In genomic region chr12:3783196-3783825, GRCm38 (mm10) we compare ENCODE assay signal across 11 mouse cellular contexts. TPM values are rescaled to one million over a fixed set of nuclear protein-coding genes. Genes with fewer than 3 reads are reported as not detected.
DNase-seq lines count a peak whose midpoint lies in the region; ATAC-seq lines count a peak whose summit lies in the region.
"Had no signal": no experiment of that assay in that cellular context is flagged by ENCODE, and none has a peak within 500 bp of the region (broad histone marks: within the 10 kb centered on the region; RNA-seq: fewer than 3 reads in every experiment).

No protein-coding gene starts in this region.

- WGBS in forebrain, embryonic 10.5 days = 65% methylated on average over 3 of the region's 3 CpGs
- WGBS in forebrain, embryonic 11.5 days = 55% methylated on average over 3 of the region's 3 CpGs
- 31% methylated on average over 3 of the region's 3 CpGs for WGBS in lung, embryonic 15.5 days
- 53% methylated on average over 3 of the region's 3 CpGs for whole genome bisulfite sequencing in limb, embryonic 13.5 days
- 38% methylated on average over 3 of the region's 3 CpGs for WGBS in stomach, embryonic 14.5 days

- no peak overlapping the region for H3K9ac ChIP-seq in forebrain, embryonic 11.5 days (ENCODE audit: low read length)
- no peak overlapping the region for H3K9ac ChIP-seq in lung, embryonic 15.5 days
- no peak overlapping the region; the same call in 1 of the 2 replicates for H3K9ac ChIP-seq in limb, embryonic 13.5 days
- H3K9ac ChIP-seq in stomach, embryonic 14.5 days (replicated peaks; ENCODE audit: low read depth, low read length) = no peak overlapping the region; the same call in 1 of the 2 replicates

- H3K4me2 ChIP-seq in forebrain, embryonic 11.5 days (ENCODE audit: low read depth, low read length, severe bottlenecking) = no peak overlapping the region
- no peak overlapping the region for H3K4me2 ChIP-seq in lung, embryonic 15.5 days
- no peak overlapping the region for H3K4me2 ChIP-seq in limb, embryonic 13.5 days (replicated peaks)
- no peak overlapping the region for H3K4me2 ChIP-seq in stomach, embryonic 14.5 days (replicated peaks; ENCODE audit: low read depth, low read length)

- no peak for ATAC-seq in forebrain, embryonic 11.5 days (replicated peaks; ENCODE audit: low FRiP score)
- no peak for ATAC-seq in lung, embryonic 15.5 days (ENCODE audit: borderline replicate concordance, extremely low read depth, low FRiP score, low TSS enrichment)
- no peak for ATAC-seq in limb, embryonic 13.5 days (ENCODE audit: low FRiP score, low read depth)
- no peak for ATAC-seq in stomach, embryonic 14.5 days (ENCODE audit: insufficient number of reproducible peaks, insufficient read depth, low FRiP score, low read depth)

- no peaks in the 10 kb centered on the region for H3K9me3 ChIP-seq in forebrain, embryonic 10.5 days
- H3K9me3 ChIP-seq in forebrain, embryonic 11.5 days (ENCODE audit: control insufficient read depth, low read length) = no peaks in the 10 kb centered on the region
- no peaks in the 10 kb centered on the region for H3K9me3 ChIP-seq in lung, embryonic 15.5 days
- no peaks in the 10 kb centered on the region for H3K9me3 ChIP-seq in limb, embryonic 13.5 days
- no peaks in the 10 kb centered on the region for H3K9me3 ChIP-seq in stomach, embryonic 14.5 days (ENCODE audit: control insufficient read depth, low read depth, low read length)

- H3K36me3 ChIP-seq in forebrain, embryonic 10.5 days (replicated peaks) = no peaks in the 10 kb centered on the region
- no peaks in the 10 kb centered on the region for H3K36me3 ChIP-seq in forebrain, embryonic 11.5 days (ENCODE audit: control insufficient read depth, insufficient read depth, low read length)
- H3K36me3 ChIP-seq in lung, embryonic 15.5 days = no peaks in the 10 kb centered on the region
- H3K36me3 ChIP-seq in limb, embryonic 13.5 days = no peaks in the 10 kb centered on the region
- H3K36me3 ChIP-seq in stomach, embryonic 14.5 days (ENCODE audit: control insufficient read depth, insufficient read depth, low read length) = no peaks in the 10 kb centered on the region

- peaks cover 11% of the 10 kb centered on the region; the same call in 1 of the 2 replicates for H3K27me3 ChIP-seq in forebrain, embryonic 10.5 days (ENCODE audit: poor library complexity, severe bottlenecking)
- H3K27me3 ChIP-seq in forebrain, embryonic 11.5 days (ENCODE audit: control insufficient read depth, insufficient read depth, low read length) = no peaks in the 10 kb centered on the region
- H3K27me3 ChIP-seq in lung, embryonic 15.5 days = no peaks in the 10 kb centered on the region
- no peaks in the 10 kb centered on the region for H3K27me3 ChIP-seq in limb, embryonic 13.5 days
- no peaks in the 10 kb centered on the region for H3K27me3 ChIP-seq in stomach, embryonic 14.5 days (ENCODE audit: control insufficient read depth, insufficient read depth, low read length)

- intact Hi-C loops in heart, postnatal 14 days (cut with DNase I) = no loop called here
- intact Hi-C loops in heart, postnatal 25 days (cut with DNase I) = loop anchor here (10.0 kb wide), 1 partner anchor 301 kb away; the partner anchor contains the start of gene Dnajc27

- H3K4me3 ChIP-seq in forebrain, embryonic 10.5 days = no peak overlapping the region
- no peak overlapping the region for H3K4me3 ChIP-seq in forebrain, embryonic 11.5 days (ENCODE audit: low read depth, low read length)
- no peak overlapping the region for H3K4me3 ChIP-seq in lung, embryonic 15.5 days
- H3K4me3 ChIP-seq in limb, embryonic 13.5 days = no peak overlapping the region
- no peak overlapping the region for H3K4me3 ChIP-seq in stomach, embryonic 14.5 days (ENCODE audit: low read depth, low read length)

- H3K27ac ChIP-seq in forebrain, embryonic 10.5 days = 0 out of 2 replicates have a peak overlapping the region, but pooled peaks have one; percentile 49
- no peak overlapping the region for H3K27ac ChIP-seq in forebrain, embryonic 11.5 days (ENCODE audit: low read depth, low read length)
- peak overlapping the region; percentile 75 for H3K27ac ChIP-seq in lung, embryonic 15.5 days
- 0 out of 2 replicates have a peak overlapping the region, but pooled peaks have one; percentile 34 for H3K27ac ChIP-seq in limb, embryonic 13.5 days
- H3K27ac ChIP-seq in stomach, embryonic 14.5 days (ENCODE audit: low read length) = peak overlapping the region; percentile 98; the same call in 1 of the 2 replicates

- DNase-seq in forebrain, embryonic 10.5 days (ENCODE audit: extremely low spot score, low spot score) = no peak
- DNase-seq in forebrain, embryonic 11.5 days (ENCODE audit: low spot score) = no peak
- DNase-seq in lung, postnatal 14 days = no peak
- DNase-seq in heart, postnatal 14 days = no peak
- DNase-seq in heart, postnatal 25 days (ENCODE audit: low spot score) = no peak
- DNase-seq: cerebellum, adult 8-10 months; heart, postnatal 10 days; lung, postnatal 36 days had no signal

- H3K4me1 ChIP-seq in forebrain, embryonic 10.5 days = peaks cover 75% of the 10 kb centered on the region
- H3K4me1 ChIP-seq in forebrain, embryonic 11.5 days (replicated peaks; ENCODE audit: control insufficient read depth, insufficient read depth, low read length) = peaks cover 19% of the 10 kb centered on the region
- H3K4me1 ChIP-seq in lung, embryonic 15.5 days = peaks cover 88% of the 10 kb centered on the region
- peaks cover 69% of the 10 kb centered on the region for H3K4me1 ChIP-seq in limb, embryonic 13.5 days
- peaks cover 90% of the 10 kb centered on the region for H3K4me1 ChIP-seq in stomach, embryonic 14.5 days (ENCODE audit: control insufficient read depth, insufficient read depth, low read length)

RNA-seq across cellular contexts. Expression of gene Dnmt3a, which starts 22.5 kb away (rescaled TPM):
- 117 and 119 TPM in 2 replicates for polyA plus RNA-seq in forebrain, embryonic 10.5 days (2016; fragmentation: Nextera tagmentation; extraction: Ambion mirVana)
- 102 and 104 TPM in 2 replicates for polyA plus RNA-seq in forebrain, embryonic 11.5 days (2014; fragmentation: Nextera tagmentation; extraction: Ambion mirVana)
- polyA plus RNA-seq in lung, embryonic 15.5 days (2015; fragmentation: Nextera tagmentation; extraction: Ambion mirVana) = 144 and 151 TPM in 2 replicates
- 200 and 203 TPM in 2 replicates for polyA plus RNA-seq in limb, embryonic 13.5 days (2015; fragmentation: Nextera tagmentation; extraction: Ambion mirVana)
- polyA plus RNA-seq in stomach, embryonic 14.5 days (2014; fragmentation: Nextera tagmentation; extraction: Ambion mirVana) = 77.9 and 83.1 TPM in 2 replicates
- total RNA-seq in heart, postnatal 14 days (2021) = 100 to 1,000 TPM; 118 to 122 TPM
- 10 to 100 TPM; 85.3 to 95.1 TPM for total RNA-seq in heart, postnatal 25 days (2021)
